Mouse (Mus musculus) megakaryocyte progenitor cell, adult 5-6 weeks (primary cell): ENCODE results near the gene Tlx1. TPM values are rescaled to one million over a fixed set of nuclear protein-coding genes. Genes with fewer than 3 reads are reported as not detected.

Experiments
- total RNA-seq, 2 experiments: library from RNA; stranded (forward) in 1 of 2; stranded (reverse) in 1 of 2; fragments of 157-497, 149-512 nt in 1 of 2; fragments of 200-1000 nt in 1 of 2; gene quantifications; 2 replicates each; pipeline versions ENCODE4 v1.2.3 to v1.2.4; 2015 to 2017

Gene Tlx1
- total RNA-seq, 2 experiments from 2014 or later, result not detected

Other genes with a start within 250 kb of the Tlx1 start
- 28.4 and 34.7 TPM in 2 replicates for gene Slf2, start 219.5 kb upstream of the Tlx1 start, total RNA-seq (2015)
- 35.4 and 42.4 TPM in 2 replicates for gene Slf2, start 219.5 kb upstream of the Tlx1 start, total RNA-seq (2017)
- gene Sema4g, start 161.6 kb upstream of the Tlx1 start, total RNA-seq (2015), result 0.15 and 0.30 TPM in 2 replicates
- 0.03 TPM in 1 of 2 replicates, not detected in the other for gene Sema4g, start 161.6 kb upstream of the Tlx1 start, total RNA-seq (2017)
- gene Twnk, start 145.0 kb upstream of the Tlx1 start, total RNA-seq (2015), result 16.5 and 18.6 TPM in 2 replicates
- 18.4 and 22.4 TPM in 2 replicates for gene Twnk, start 145.0 kb upstream of the Tlx1 start, total RNA-seq (2017)
- gene Mrpl43, start 144.2 kb upstream of the Tlx1 start, total RNA-seq (2015), result 44.3 and 44.8 TPM in 2 replicates
- 25.2 and 30.3 TPM in 2 replicates for gene Mrpl43, start 144.2 kb upstream of the Tlx1 start, total RNA-seq (2017)
- 4.8 and 5.1 TPM in 2 replicates for gene Lzts2, start 136.3 kb upstream of the Tlx1 start, total RNA-seq (2015)
- 7.7 and 8.6 TPM in 2 replicates for gene Lzts2, start 136.3 kb upstream of the Tlx1 start, total RNA-seq (2017)
- 0.05 TPM in 1 of 2 replicates, not detected in the other for gene Pdzd7, start 105.0 kb upstream of the Tlx1 start, total RNA-seq (2015)
- not detected in 2 replicates for gene Pdzd7, start 105.0 kb upstream of the Tlx1 start, total RNA-seq (2017)
- gene Sfxn3, start 103.2 kb upstream of the Tlx1 start, total RNA-seq (2015), result 17.5 and 23.8 TPM in 2 replicates
- 2.4 and 3.1 TPM in 2 replicates for gene Sfxn3, start 103.2 kb upstream of the Tlx1 start, total RNA-seq (2017)
- gene Kazald1, start 75.4 kb upstream of the Tlx1 start, total RNA-seq (2015), result 0.17 and 0.25 TPM in 2 replicates
- 0.83 and 0.84 TPM in 2 replicates for gene Kazald1, start 75.4 kb upstream of the Tlx1 start, total RNA-seq (2017)
- gene Lbx1, start 85.1 kb downstream of the Tlx1 start, total RNA-seq (2015), result not detected in 2 replicates
- gene Lbx1, start 85.1 kb downstream of the Tlx1 start, total RNA-seq (2017), result not detected in 2 replicates
- gene Btrc, start 213.1 kb downstream of the Tlx1 start, total RNA-seq (2015), result 14.7 and 17.6 TPM in 2 replicates
- 13.6 and 18.9 TPM in 2 replicates for gene Btrc, start 213.1 kb downstream of the Tlx1 start, total RNA-seq (2017)